Mouse (Mus musculus): Measurements from ENCODE around the gene Capn9. TPM values are rescaled to one million over a fixed set of nuclear protein-coding genes. Genes with fewer than 3 reads are reported as not detected.

The Capn9 gene
- total RNA-seq (2021) = under 1 TPM in 1 of 2 experiments, not detected in 1; 0.08 TPM
- long read RNA-seq, experiment 1 = 0 reads
- long read RNA-seq, experiment 2, partial matches to known transcripts = 0 of 1 reads
- long read RNA-seq, experiment 2, other reads (novel, unspliced or antisense) = 1 of 1 reads

DNA sequence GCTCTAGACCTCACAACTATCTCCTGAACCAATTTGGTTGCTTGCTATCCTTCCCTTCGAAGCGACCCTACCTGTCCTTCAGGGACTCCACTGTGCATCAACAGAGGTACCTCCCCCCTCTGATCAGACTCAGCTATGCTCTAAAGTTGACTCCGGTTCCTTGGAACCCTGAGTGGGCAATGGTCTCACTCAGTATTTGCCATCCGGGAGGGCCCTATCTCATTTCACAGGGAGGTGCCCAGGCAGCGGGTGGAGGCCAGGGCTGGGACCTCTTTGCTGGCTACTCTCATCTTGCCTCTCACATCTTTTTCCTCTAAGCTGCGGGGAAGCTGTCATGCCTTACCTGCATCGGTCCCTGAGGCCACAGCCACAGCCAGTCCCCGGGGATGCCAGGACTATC, at the start of gene Capn9:
Capn9 (plus strand) TSS at position 301 of the 400 bp plus-strand sequence.
- intact Hi-C loops (cut with DNase I; ENCODE audit: low total_unique reads) = no loop called here
- no peak for DNase-seq

DNA sequence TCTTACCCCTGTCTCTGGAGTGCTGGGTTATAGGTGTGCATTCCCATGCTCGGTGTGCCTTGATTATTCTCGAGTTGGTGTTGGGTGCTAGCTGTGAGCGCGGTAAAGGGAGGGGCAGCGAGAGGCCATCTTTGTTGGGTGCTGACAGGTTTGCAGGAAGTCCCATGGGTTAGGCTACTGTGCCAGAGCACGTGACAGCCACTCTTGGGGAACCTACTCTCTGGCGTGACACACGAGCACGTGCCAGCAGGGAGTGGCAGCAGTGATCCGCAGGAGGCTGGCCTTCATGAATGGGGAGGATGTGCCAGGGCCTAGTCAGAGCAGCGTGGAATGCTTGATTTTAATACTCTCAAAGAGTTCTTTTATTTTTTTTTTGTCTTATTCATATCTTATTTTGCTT, 49.6 kb upstream of the Capn9 start:
- intact Hi-C loops (cut with DNase I; ENCODE audit: low total_unique reads) = loop anchor here (5.0 kb wide), 1 partner anchor 36 kb away; no protein-coding TSS in a partner anchor

GRCm38 (mm10) chr8:124530076-124530475, 45.8 kb upstream of the Capn9 start:
- peak; percentile 31 for DNase-seq
- intact Hi-C loops (cut with DNase I; ENCODE audit: low total_unique reads) = no loop called here

More for the DNA sequence above, 49.6 kb upstream of the Capn9 start:
- no peak for DNase-seq

DNA sequence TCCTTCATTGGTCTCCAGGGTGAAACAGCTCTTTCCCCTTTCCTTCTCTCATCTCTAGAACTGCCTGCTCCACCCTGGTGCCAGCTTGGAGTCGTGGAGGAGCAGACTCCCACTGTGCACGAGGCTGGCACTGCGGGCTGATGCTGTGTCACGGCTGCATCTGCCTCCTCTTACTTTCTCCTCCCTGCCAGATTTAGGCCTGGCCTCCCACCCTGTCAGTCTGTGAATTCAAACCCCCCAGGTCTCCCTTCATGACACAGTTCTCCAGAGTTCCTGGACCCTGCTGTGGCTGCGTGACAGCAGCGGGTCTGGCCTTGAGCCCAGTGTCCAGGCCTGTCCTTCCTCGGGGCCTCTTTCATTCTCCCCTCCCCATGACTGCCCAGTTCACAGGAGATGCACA, 45.4 kb upstream of the Capn9 start:
- no peak for DNase-seq
- intact Hi-C loops (cut with DNase I; ENCODE audit: low total_unique reads) = no loop called here

DNA sequence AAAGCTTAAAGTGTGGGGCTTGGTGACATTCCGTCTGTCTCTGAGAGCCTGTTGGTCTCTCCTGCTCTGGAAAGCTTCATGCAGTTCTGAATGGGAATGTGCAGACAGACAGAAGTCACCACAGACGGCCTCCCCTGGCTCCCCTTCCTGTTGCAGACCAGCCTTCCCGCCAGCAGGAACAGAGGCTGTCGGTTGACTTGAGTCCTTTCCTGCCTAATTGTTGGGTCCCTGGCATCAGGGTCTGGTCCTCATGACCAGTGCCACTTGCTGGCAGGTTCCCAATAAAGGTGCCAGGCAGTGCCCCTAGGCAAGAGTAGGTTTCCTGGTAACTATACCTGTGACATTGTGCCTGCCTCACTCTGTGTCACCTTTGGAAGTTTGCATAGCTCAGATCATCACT, 44.9 kb upstream of the Capn9 start:
- intact Hi-C loops (cut with DNase I; ENCODE audit: low total_unique reads) = no loop called here
- DNase-seq = no peak

- intact Hi-C loops (cut with DNase I; ENCODE audit: low total_unique reads) = no loop called here
- no peak for DNase-seq
Observed at GRCm38 (mm10) chr8:124532626-124533025, 43.3 kb upstream of the Capn9 start.

GRCm38 (mm10) chr8:124535451-124535850, 40.5 kb upstream of the Capn9 start:
- DNase-seq = no peak
- intact Hi-C loops (cut with DNase I; ENCODE audit: low total_unique reads) = no loop called here

DNA sequence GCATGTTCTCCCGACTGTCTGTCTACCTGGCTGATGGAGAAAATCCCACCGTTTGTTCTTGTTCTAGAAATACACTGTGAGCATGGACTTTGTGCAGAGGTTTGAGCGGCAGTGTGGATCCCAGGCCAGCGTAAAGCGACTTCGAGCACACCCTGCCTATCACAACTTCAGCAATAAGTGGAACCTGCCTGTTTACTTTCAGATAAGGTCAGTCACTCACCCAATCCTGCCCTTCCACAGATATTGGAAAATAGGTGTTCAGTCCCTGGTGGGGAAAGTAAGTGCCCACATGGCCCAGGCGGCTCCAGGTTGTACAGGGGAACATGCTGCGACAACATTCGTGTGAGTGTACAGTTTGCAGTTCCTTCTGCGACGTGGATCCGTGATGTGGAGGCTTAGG, 35.0 kb upstream of the Capn9 start:
- intact Hi-C loops (cut with DNase I; ENCODE audit: low total_unique reads) = no loop called here
- no peak for DNase-seq

- intact Hi-C loops (cut with DNase I; ENCODE audit: low total_unique reads) = no loop called here
Observed at GRCm38 (mm10) chr8:124542001-124542400, 33.9 kb upstream of the Capn9 start.

GRCm38 (mm10) chr8:124543272-124543671, 32.6 kb upstream of the Capn9 start:
- no peak for DNase-seq
- intact Hi-C loops (cut with DNase I; ENCODE audit: low total_unique reads) = no loop called here

More at GRCm38 (mm10) chr8:124542001-124542400, 33.9 kb upstream of the Capn9 start:
- DNase-seq = no peak

- intact Hi-C loops (cut with DNase I; ENCODE audit: low total_unique reads) = no loop called here
- no peak for DNase-seq
Observed at GRCm38 (mm10) chr8:124546371-124546770, 29.5 kb upstream of the Capn9 start.

DNA sequence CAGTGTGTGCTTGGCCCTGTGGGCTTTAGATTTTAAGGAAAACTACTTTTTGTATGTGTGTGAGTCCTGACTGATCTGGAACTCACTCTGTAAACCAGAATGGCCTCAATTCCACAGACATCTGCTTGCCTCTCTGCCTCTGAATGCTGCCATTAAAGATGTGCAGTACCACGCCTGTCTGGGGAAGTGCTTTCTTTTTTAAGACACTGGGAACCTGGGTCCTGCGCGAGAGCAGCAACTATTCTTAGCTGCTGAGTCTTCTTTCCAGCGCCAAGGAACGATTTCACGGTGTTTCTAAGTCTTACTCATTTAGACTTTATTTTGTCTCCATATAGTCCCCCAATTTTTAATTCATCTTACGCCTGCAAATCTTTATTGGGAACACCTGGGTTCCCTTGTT, 29.1 kb upstream of the Capn9 start:
- intact Hi-C loops (cut with DNase I; ENCODE audit: low total_unique reads) = no loop called here
- DNase-seq = no peak

- DNase-seq = no peak
- intact Hi-C loops (cut with DNase I; ENCODE audit: low total_unique reads) = no loop called here
Observed at GRCm38 (mm10) chr8:124547269-124547668, 28.6 kb upstream of the Capn9 start.

DNA sequence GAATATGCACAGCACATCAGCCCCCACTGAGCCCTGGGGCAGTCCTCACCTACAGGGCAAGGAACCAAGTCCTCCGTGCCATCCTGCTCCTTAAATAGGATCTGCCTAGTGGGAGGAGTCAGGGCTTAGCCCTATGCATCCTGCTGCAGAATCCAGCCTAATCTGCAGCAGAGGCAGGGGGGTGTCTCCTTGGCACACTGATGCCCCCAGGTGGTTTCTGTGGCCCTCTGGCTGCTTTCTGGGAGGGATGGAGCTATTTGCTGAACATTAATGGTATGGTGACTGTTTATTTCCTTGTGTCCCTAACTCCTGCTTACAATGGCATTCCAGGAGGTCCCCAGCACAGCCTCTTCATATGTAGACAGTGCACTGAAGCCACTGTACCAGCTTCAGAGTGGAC, 27.7 kb upstream of the Capn9 start:
- intact Hi-C loops (cut with DNase I; ENCODE audit: low total_unique reads) = no loop called here
- DNase-seq = no peak

GRCm38 (mm10) chr8:124551011-124551661, 24.8 kb upstream of the Capn9 start:
- intact Hi-C loops (cut with DNase I; ENCODE audit: low total_unique reads) = no loop called here
- DNase-seq = no peak

- DNase-seq = no peak
- intact Hi-C loops (cut with DNase I; ENCODE audit: low total_unique reads) = no loop called here
Observed at GRCm38 (mm10) chr8:124555113-124555750, 20.7 kb upstream of the Capn9 start.

- no peak for DNase-seq
- intact Hi-C loops (cut with DNase I; ENCODE audit: low total_unique reads) = no loop called here
Observed at GRCm38 (mm10) chr8:124556164-124556563, 19.7 kb upstream of the Capn9 start.

- DNase-seq = no peak
- intact Hi-C loops (cut with DNase I; ENCODE audit: low total_unique reads) = no loop called here
Observed at GRCm38 (mm10) chr8:124556658-124557057, 19.3 kb upstream of the Capn9 start.

DNA sequence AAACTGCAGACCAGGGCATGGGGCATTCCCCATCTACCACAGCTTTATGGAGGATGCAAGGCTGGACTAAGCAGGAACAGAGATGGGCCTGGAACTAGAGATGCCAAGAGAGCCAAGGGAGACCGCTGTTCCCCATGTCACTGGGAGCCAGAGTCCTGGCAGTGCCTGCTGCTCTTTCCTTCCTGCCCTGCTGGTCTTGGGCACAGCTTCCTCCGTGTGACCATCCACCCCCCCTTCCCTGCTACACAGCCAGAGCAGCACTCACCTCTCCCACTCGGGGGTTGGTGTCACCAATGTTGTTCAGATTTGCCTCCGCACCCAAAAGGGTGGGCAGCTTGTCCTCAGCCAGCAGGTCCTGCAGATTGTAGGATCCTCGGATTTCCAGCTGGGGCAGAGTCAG, 18.4 kb upstream of the Capn9 start:
- intact Hi-C loops (cut with DNase I; ENCODE audit: low total_unique reads) = no loop called here
- no peak for DNase-seq

- DNase-seq = no peak
- intact Hi-C loops (cut with DNase I; ENCODE audit: low total_unique reads) = no loop called here
Observed at GRCm38 (mm10) chr8:124567126-124567525, 8.8 kb upstream of the Capn9 start.

GRCm38 (mm10) chr8:124567584-124567983, 8.3 kb upstream of the Capn9 start:
- intact Hi-C loops (cut with DNase I; ENCODE audit: low total_unique reads) = no loop called here
- no peak for DNase-seq
